Mouse (Mus musculus) liver, adult (tissue): ENCODE measurements at regions not wholly inside any gene's neighbourhood (a gene's known extent, or its start where the extent isn't known, plus 50 kb on each side); places are given as distances from the start of the nearest gene placed in this dataset.

Experiments
- GATA4 ChIP-seq: IDR thresholded peaks from 2 replicates; pipeline ENCODE4 v1.6.1; 2014; ENCODE audit warnings: mild to moderate bottlenecking, low read length; ENCODE audit not compliant: insufficient replicate concordance

DNA sequence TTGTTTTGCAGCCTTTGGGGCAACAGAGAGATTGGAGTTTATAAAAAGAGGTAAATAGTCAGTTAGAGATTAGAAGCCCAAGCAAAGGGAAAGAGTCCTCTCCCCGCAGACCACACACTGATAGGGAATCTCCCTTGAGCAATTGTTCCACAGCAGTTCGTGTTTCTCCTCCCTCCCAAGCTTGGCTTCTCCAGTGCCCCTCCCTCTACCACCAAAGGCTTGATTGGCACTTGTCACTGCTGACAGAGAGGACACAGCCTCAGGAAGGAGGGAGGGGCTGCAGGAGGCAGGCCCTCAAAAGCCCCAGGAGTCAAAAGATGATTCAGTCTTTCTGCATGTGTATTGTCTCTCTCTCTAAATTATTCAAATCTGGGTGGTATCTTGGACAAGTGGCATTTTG is 200.1 kb downstream of the Ascl1 start:
- no peak for TF ChIP-seq GATA4

DNA sequence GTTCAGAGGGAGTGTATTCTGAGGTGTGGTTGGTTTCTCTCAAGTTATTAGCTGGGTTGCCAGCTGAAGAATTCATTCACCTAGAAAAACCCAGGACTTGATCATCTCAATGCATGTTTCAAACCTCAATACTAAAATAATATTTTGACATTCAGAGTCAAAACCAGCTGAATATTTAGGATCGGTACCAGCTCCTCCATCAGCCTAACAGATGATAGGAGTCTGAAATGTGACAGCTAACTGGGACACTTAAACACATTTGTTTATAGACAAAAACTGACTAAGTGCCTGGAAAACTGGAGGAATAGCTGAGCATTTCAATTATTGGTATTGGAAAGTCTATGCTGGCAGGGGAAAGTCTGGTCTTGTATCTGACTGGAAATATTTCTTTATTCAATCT is 206.6 kb downstream of the Ascl1 start:
- TF ChIP-seq GATA4 = no peak

DNA sequence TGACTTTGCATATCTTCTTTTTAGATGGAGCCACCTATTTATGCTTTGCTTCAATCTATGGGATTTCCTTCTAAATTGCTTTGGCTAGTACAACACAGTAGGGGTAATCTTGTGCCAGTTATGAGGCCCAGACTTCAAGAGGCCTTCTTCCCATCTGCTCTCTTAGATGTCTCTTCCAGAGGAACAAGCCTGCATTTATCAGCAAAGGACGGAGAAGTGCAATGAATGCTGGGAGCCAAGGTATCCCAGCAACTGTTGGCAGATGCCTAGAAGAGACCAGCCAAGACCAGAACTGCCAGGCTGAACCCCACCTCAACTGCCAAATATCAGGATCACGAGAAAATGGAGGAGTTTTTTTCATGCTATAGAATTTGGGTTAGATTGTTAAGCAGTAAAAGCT is 209.2 kb downstream of the Ascl1 start:
- TF ChIP-seq GATA4 = no peak
